Mouse (Mus musculus) stomach, embryonic 14.5 days (tissue): ENCODE data around the gene Tssc4. TPM values are rescaled to one million over a fixed set of nuclear protein-coding genes. Genes with fewer than 3 reads are reported as not detected.

Experiments used
- ATAC-seq: fragments of 200-750 bp; cut with Nextera tagmentation; 2 replicates; pipeline ENCODE4 v1.8.0; 2017; ENCODE audit warnings: low read depth, moderate TSS enrichment; ENCODE audit not compliant: insufficient number of reproducible peaks, insufficient read depth, low FRiP score
- H3K27ac ChIP-seq: fragments of 300-500 bp; sonication (generic); 2 replicates; pipeline ENCODE4 v1.5.1; 2014; ENCODE audit warnings: mild to moderate bottlenecking, low read length, moderate library complexity, mixed read lengths
- H3K27me3 ChIP-seq: fragments of 300-500 bp; sonication (generic); 2 replicates; pipeline ENCODE4 v1.6.1; 2014; ENCODE audit warnings: low read length, control low read depth, mixed read lengths; ENCODE audit not compliant: control insufficient read depth, insufficient read depth
- H3K36me3 ChIP-seq: fragments of 300-500 bp; sonication (generic); 2 replicates; pipeline ENCODE4 v1.6.1; 2014; ENCODE audit warnings: mild to moderate bottlenecking, control low read depth, low read length, moderate library complexity, mixed read lengths; ENCODE audit not compliant: control insufficient read depth, insufficient read depth
- H3K4me1 ChIP-seq: fragments of 300-500 bp; sonication (generic); 2 replicates; pipeline ENCODE4 v1.6.1; 2014; ENCODE audit warnings: low read length, control low read depth, mixed read lengths; ENCODE audit not compliant: control insufficient read depth, insufficient read depth
- H3K4me2 ChIP-seq: fragments of 300-500 bp; sonication (generic); replicated peaks from 2 replicates; pipeline ENCODE4 v1.6.1; 2014; ENCODE audit warnings: low read depth, low read length, control low read depth
- H3K4me3 ChIP-seq: fragments of 300-500 bp; sonication (generic); 2 replicates; pipeline ENCODE4 v1.5.1; 2014; ENCODE audit warnings: low read depth, low read length, control low read depth
- H3K9ac ChIP-seq: fragments of 300-500 bp; sonication (generic); replicated peaks from 2 replicates; pipeline ENCODE4 v1.6.1; 2014; ENCODE audit warnings: low read depth, mild to moderate bottlenecking, control low read depth, low read length, moderate library complexity, mixed read lengths
- H3K9me3 ChIP-seq: fragments of 300-500 bp; sonication (generic); 2 replicates; pipeline ENCODE4 v1.6.1; 2016; ENCODE audit warnings: low read depth, low read length, control low read depth; ENCODE audit not compliant: control insufficient read depth
- WGBS: fragments of 180-500 bp; shearing (Covaris S2); extraction: QIAGEN DNeasy Blood & Tissue Kit; methylation state at CpG from one replicate; pipeline ENCODE4 v1.1.7; 2014; 5-methylcytosine and 5-hydroxymethylcytosine counted together
- polyA plus RNA-seq: library from polyadenylated mRNA; unstranded; fragments of >200 nt; fragmentation: Nextera tagmentation; extraction: Ambion mirVana; gene quantifications from 2 replicates; pipeline ENCODE4 v1.2.1, GENCODE M21; 2014

The Tssc4 gene
- polyA plus RNA-seq, 1 experiment from 2014 or later = 61.3 TPM

DNA sequence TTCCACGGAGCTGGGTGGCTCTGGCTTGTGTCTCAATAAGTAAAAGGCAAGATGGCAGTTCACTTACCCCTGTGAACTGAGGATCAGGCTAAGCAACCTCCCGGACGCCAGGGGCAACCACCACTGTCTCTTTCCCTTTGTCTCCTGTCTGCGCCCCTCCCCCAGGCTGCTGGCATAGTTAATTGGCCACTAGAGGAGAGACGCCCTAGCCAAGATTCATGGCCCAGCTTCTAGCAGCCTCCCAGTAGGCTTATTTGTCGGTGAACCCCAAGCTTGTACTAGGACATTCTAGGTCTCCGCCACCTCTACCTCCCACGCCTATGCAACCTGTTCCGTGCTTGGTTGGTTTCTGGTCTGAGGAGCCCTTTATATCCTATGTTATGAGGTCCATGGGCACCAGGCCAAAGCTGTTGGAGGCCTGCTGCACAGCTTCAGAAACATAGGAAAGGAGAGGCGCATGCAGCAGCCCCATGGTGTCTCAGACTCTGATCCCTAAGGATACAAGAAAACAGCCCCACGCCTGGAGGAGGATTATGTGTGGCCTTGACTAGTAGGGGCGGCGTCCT is 650 bp upstream of the Tssc4 start:
- peak; percentile 1; the same call in 1 of the 2 replicates for ATAC-seq
- peak overlapping the region; percentile 84 for H3K4me3 ChIP-seq
- H3K4me2 ChIP-seq = peak overlapping the region; percentile 39
- H3K9me3 ChIP-seq = no peaks in the 10 kb centered on the region
- peak overlapping the region; percentile 96 for H3K27ac ChIP-seq
- peaks cover 13% of the 10 kb centered on the region; the same call in 1 of the 2 replicates for H3K4me1 ChIP-seq
- WGBS = 56% methylated on average over 13 of the region's 13 CpGs
- H3K9ac ChIP-seq = peak overlapping the region; percentile 18; the same call in 1 of the 2 replicates
- H3K27me3 ChIP-seq = no peaks in the 10 kb centered on the region
- peaks cover 55% of the 10 kb centered on the region for H3K36me3 ChIP-seq

GRCm38 (mm10) chr7:143069751-143070400 is 827 bp downstream of the Tssc4 start:
- WGBS = 10% methylated on average over 30 of the region's 30 CpGs
- peak overlapping the region; percentile 91 for H3K27ac ChIP-seq
- peak overlapping the region; percentile 84 for H3K4me3 ChIP-seq
- peaks cover 46% of the 10 kb centered on the region for H3K36me3 ChIP-seq
- ATAC-seq = no peak; the same call in 1 of the 2 replicates
- peak overlapping the region; percentile 92 for H3K4me2 ChIP-seq
- no peaks in the 10 kb centered on the region for H3K9me3 ChIP-seq
- H3K4me1 ChIP-seq = peaks cover 13% of the 10 kb centered on the region; the same call in 1 of the 2 replicates
- H3K27me3 ChIP-seq = no peaks in the 10 kb centered on the region
- H3K9ac ChIP-seq = peak overlapping the region; percentile 75

DNA sequence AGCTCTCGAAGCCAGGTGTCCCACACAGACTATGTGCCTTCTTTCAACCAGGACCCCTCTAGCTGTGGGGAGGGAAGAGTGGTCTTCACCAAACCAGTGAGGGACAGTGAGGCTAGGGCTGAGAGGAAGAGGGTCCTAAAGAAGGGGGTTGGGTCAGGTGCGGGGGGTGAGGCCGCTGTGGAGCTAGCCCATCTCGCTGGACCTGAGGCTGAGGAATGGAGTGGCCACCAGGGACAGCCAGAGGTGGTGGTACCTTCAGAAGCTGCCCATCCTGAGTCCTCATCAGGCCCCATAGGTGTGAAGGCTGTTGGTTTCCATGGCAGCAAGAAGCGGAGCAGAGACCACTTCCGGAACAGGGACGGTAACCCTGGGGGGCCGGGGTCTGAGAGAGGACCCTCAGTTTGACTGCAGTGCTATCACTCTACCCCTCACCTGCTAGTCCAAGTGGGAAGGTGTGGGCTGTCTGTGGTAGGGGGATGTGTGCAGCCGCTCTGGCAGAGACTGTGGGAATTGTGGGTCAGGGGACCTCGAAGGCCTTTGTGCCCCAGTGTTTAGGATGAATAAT is 1.5 kb downstream of the Tssc4 start:
- 86% methylated on average over 10 of the region's 10 CpGs for WGBS
- Histone ChIP-seq H3K36me3 (peaks cover 38% of the 10 kb centered on the region), H3K27me3 (no peaks in the 10 kb centered on the region), H3K4me3 (peak overlapping the region; percentile 84), H3K9me3 (no peaks in the 10 kb centered on the region), H3K4me2 (peak overlapping the region; percentile 92), H3K27ac (no peak overlapping the region; the same call in 1 of the 2 replicates), H3K9ac (peak overlapping the region; percentile 75), H3K4me1 (peaks cover 13% of the 10 kb centered on the region; the same call in 1 of the 2 replicates)
- no peak for ATAC-seq

GRCm38 (mm10) chr7:143072605-143073004 is 3.6 kb downstream of the Tssc4 start:
- H3K27ac ChIP-seq = no peak overlapping the region
- 84% methylated on average over 5 of the region's 5 CpGs for WGBS
- H3K4me1 ChIP-seq = peaks cover 13% of the 10 kb centered on the region; the same call in 1 of the 2 replicates
- no peaks in the 10 kb centered on the region for H3K9me3 ChIP-seq
- H3K27me3 ChIP-seq = no peaks in the 10 kb centered on the region
- no peak overlapping the region for H3K4me3 ChIP-seq
- ATAC-seq = no peak
- peaks cover 23% of the 10 kb centered on the region for H3K36me3 ChIP-seq
- H3K9ac ChIP-seq = no peak overlapping the region
- no peak overlapping the region for H3K4me2 ChIP-seq

DNA sequence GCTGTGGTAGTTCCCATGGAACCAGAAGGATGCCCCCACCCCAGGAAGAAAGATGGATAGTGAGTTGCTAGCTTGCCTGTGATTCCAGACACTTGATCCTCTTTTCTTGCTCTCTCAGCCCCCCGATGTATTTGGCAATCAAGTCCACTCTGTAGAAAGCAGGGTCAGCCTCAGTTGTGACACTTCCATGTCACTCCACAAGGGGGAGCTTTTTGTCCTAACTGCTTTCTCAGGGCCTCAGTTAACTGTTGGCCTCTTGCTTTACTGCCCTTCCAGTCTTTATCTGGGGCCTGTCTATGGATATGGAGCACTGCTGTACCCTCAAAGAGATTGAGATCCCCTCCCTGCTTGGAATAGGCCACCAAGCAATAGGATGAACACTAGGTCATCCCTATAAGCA is 4.0 kb downstream of the Tssc4 start:
- Histone ChIP-seq H3K4me2 (no peak overlapping the region), H3K27me3 (no peaks in the 10 kb centered on the region), H3K27ac (no peak overlapping the region), H3K36me3 (peaks cover 18% of the 10 kb centered on the region; the same call in 1 of the 2 replicates), H3K4me1 (peaks cover 12% of the 10 kb centered on the region; the same call in 1 of the 2 replicates), H3K9me3 (no peaks in the 10 kb centered on the region), H3K4me3 (no peak overlapping the region), H3K9ac (no peak overlapping the region)
- ATAC-seq = no peak
- WGBS = 43% methylated on average over 1 of the region's 1 CpGs

DNA sequence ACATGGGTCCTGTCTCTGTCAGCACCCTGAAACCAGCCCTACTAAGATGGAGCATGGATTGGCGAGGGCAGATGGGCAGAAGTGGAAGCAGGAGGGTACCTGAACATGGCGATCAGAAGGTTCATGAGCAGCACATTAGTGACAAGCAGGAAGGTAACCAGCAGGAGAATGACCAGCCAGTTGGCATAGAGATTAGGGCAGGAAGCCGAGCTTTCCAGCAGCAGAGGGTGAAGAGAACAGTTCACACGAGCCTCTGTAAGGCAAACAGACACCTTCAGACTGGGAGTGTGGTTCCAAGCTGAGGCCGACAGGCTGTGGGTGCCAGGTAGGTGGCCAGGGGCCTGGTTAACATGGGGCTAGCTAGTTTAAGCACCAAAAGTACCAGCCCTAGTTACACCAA is 6.3 kb downstream of the Tssc4 start:
- Histone ChIP-seq H3K4me3 (no peak overlapping the region), H3K9me3 (no peaks in the 10 kb centered on the region), H3K9ac (no peak overlapping the region), H3K4me1 (peaks cover 5% of the 10 kb centered on the region; the same call in 1 of the 2 replicates), H3K27ac (no peak overlapping the region), H3K36me3 (peaks cover 21% of the 10 kb centered on the region), H3K4me2 (no peak overlapping the region), H3K27me3 (no peaks in the 10 kb centered on the region)
- 60% methylated on average over 5 of the region's 5 CpGs for WGBS
- ATAC-seq = no peak

DNA sequence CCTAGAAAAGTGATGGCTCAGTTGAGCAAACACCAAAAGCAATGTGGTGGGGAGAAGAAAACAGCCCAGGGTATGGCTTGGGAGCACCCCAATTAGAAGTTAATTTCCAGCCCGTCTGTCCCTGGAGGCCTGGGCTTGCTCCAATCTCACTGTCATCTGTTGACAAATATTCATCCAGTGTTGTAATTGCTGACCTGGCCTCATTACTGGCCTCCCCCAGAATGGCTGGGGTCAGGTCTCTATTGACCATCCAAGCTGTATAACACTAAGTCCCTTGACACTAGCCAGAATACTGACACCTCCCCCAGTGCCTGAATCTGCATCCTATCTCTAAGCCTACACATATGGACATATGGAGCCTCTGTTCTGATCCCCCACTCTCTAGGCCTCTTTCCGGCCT is 8.3 kb downstream of the Tssc4 start:
- Histone ChIP-seq H3K9me3 (no peaks in the 10 kb centered on the region), H3K9ac (no peak overlapping the region), H3K27ac (no peak overlapping the region), H3K4me1 (no peaks in the 10 kb centered on the region), H3K4me2 (no peak overlapping the region), H3K27me3 (no peaks in the 10 kb centered on the region), H3K36me3 (peaks cover 21% of the 10 kb centered on the region), H3K4me3 (no peak overlapping the region)
- WGBS = 72% methylated on average over 2 of the region's 2 CpGs
- no peak for ATAC-seq

GRCm38 (mm10) chr7:143082024-143082423 is 13.0 kb downstream of the Tssc4 start:
- Histone ChIP-seq H3K27me3 (no peaks in the 10 kb centered on the region), H3K9ac (no peak overlapping the region), H3K4me3 (no peak overlapping the region), H3K4me2 (no peak overlapping the region), H3K36me3 (peaks cover 9% of the 10 kb centered on the region), H3K27ac (no peak overlapping the region), H3K9me3 (no peaks in the 10 kb centered on the region), H3K4me1 (0 out of 2 replicates have a peak, but pooled peaks cover 3% of the 10 kb centered on the region)
- WGBS = 58% methylated on average over 6 of the region's 6 CpGs
- ATAC-seq = no peak
